Mouse (Mus musculus) adrenal gland, postnatal 10 days (tissue): ENCODE results near the gene Ift88. TPM values are rescaled to one million over a fixed set of nuclear protein-coding genes. Genes with fewer than 3 reads are reported as not detected.
"Not testable (repeated sequence)": the region's sequence is repeated elsewhere in the genome, so short reads cannot be mapped to it uniquely, and the experiment has no call there.

ENCODE experiments used
- DNase-seq: peaks from one replicate; pipeline ENCODE4 v3.0.0; 2021; ENCODE audit warnings: mixed read lengths
- total RNA-seq, 2 experiments: library from RNA; stranded (reverse); gene quantifications; 2 replicates each; pipeline ENCODE4 v1.2.3; 2021

The Ift88 gene
- total RNA-seq, 2 experiments from 2014 or later = 7.2 to 8.9 TPM

- no peak for DNase-seq
Measured at GRCm38 (mm10) chr14:57452516-57452915, 28.7 kb downstream of the Ift88 start.

DNA sequence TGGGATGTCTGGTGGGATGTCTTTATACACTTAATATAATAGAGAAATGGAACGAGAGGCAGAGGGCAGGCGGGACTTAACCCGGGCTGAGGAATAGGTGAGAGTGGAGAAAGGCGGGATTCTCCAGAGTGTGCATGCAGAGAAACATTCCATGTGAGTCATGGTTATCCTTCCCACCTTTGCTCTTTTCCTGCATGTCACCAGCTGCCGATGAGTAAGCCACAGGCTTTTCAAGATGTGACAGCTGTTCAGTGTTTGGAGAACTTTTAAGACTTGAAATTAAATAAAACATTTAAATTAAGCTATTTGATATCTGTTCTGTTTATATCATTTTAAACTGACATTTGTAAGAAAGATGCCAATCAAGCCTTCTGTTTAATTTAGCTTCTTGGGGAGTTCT lies 36.0 kb downstream of the Ift88 start:
- no peak for DNase-seq

DNA sequence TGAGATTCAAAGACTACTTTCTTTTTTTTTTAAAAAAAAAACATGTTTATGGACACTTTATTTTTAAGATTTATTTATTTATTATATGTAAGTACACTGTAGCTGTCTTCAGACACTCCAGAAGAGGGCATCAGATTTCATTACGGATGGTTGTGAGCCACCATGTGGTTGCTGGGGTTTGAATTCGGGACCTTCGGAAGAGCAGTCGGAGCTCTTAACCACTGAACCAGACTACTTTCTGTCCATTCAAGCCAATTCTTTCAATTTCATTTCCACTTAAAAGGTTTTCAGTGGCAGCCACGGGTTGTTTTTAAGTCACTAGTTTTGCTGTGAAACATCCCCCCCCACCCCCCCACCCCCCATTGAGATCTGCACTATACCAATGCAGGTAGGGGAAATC lies 36.5 kb downstream of the Ift88 start:
- DNase-seq = not testable (repeated sequence)

GRCm38 (mm10) chr14:57462871-57463270 lies 39.0 kb downstream of the Ift88 start:
- no peak for DNase-seq

GRCm38 (mm10) chr14:57475057-57475456 lies 51.2 kb downstream of the Ift88 start:
- DNase-seq = peak; percentile 4

- DNase-seq = no peak
Measured at GRCm38 (mm10) chr14:57482262-57482661, 58.4 kb downstream of the Ift88 start.

DNA sequence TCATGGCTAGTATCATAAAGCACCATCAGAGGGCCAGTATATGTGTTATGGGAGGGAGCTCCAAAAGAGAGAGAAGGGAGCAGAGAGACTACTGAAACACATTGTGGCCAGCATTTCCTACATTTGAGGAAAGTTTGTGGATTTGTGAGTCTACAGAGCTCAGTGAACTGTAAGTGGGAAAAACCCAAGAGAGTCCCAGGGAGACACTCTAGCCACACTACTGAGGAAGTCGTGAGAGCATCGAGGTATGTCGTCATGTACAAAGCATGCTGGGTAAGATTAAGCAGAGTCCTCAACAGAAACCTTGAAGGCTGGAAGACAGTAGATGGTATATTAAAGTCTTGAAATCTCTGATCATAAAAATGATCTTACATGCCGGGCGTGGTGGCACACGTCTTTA lies 60.3 kb downstream of the Ift88 start:
- DNase-seq = no peak

GRCm38 (mm10) chr14:57489696-57490095 lies 65.8 kb downstream of the Ift88 start:
- no peak for DNase-seq

GRCm38 (mm10) chr14:57493840-57494239 lies 70.0 kb downstream of the Ift88 start:
- DNase-seq = no peak

DNA sequence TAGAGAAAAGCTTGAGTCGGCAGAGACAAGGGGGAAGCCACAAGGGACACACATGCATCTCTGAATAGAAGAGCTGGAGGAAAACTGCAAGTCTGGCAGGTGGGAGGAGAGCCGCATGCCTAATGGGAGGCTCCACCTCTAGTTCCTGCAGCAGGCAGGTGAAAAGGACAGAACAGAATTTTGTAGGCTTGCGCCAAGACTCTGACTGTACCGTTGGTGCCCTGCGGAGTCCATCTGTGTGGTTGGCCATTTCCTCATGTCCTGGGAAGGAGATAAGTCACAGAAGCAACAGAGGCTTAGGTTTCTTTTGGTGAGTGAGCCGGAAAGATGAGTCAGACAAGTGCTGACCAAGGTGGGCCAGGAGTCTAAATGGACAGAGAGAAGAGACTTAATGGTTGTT lies 79.9 kb downstream of the Ift88 start:
- no peak for DNase-seq

DNA sequence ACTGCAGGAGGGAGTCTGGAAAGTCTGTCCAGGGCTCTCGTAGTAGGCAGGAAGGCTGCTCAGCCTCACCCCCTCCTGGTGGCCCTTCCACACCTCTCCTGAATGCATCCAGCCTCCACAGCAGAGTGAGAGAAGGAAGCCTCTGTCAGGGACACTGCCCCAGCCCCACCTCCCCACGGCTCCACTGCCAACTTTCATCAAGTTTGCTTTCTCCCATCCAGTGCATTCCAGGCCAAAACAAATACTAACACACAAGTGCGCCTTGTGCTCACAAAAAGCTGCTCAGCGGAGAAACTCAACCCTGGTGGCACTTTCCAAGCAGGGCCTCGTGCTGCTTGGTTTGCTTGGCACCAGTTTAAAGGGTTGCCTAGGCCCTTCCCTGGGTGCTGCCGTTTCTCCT lies 85.7 kb downstream of the Ift88 start:
- DNase-seq = no peak

GRCm38 (mm10) chr14:57515156-57515762 lies 91.4 kb downstream of the Ift88 start:
- no peak for DNase-seq

GRCm38 (mm10) chr14:57517001-57517400 lies 93.1 kb downstream of the Ift88 start:
- DNase-seq = no peak

- DNase-seq = no peak
Measured at GRCm38 (mm10) chr14:57523762-57524161, 99.9 kb downstream of the Ift88 start.

GRCm38 (mm10) chr14:57524671-57525387 lies 101.0 kb downstream of the Ift88 start, which contains the start of gene Il17d:
Gene Il17d, plus strand, starts transcription at chr14:57524777.
- peak; percentile 41 for DNase-seq

GRCm38 (mm10) chr14:57525388-57526049 lies 101.7 kb downstream of the Ift88 start:
- peak; percentile 84 for DNase-seq

DNA sequence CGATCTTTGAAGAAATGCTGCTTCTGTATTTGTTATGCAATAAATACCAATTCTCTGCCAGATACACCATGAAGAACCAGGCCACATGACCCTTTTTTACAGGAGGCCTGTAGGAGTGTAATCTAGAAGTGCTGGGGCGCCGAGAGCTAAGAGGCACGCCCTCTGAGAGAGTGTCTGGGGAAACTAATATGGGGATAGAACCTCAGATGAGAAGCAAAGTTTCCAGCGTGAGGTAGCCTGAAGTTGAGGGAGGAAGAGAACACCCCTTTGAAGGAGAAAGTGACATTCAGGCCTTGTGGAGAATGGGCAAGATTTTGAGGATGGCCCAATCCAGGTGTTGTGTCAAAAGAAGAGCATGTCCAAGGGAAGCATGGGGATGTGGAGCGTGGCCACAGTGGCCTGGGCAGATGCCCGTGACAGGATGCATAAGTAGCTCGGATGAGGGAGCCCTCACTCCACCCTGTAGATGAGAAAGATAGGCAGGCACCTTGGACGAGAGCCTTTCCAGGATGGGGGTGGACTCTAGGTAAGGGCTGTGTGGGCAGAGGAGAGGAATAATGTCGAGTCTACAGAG lies 102.3 kb downstream of the Ift88 start:
- DNase-seq = no peak

DNA sequence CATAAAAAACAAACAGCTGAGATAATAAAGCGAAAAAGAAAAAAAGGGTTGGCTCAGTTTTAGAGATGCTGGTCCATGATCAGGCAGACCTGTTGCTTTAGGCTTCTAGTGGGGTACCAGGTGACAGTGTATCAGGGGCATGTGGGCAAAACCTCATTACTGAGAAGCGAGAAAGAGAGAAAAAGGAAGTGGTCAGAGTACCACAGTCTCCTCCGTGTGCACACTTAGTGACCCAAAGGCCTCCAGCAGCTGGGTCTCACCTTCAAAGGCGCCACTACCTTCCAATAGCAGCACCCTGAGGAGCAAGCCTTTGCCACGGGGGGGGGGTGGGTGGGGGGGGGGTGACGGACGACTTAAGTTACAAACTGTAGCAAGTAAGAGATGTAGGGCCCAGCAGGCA lies 103.3 kb downstream of the Ift88 start:
- no peak for DNase-seq

DNA sequence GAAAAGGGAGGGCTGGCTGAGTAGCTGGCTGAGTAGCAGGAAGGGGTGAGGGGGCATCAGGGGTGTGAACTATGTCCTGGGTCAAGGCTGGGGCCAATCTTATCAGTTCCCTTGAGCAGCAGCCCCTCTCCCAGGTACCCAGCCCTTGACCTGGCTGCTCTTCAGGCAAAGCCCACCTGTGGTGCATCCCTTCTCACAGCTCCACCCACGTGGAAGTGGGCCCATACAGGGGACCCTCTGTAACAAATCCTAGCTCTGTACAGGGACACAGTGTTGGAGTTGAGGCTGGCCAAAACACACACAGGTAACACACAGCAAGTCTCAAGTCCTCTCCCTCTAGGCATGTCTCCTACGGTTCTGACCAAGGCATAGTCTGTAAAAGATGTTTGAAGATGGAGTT lies 103.7 kb downstream of the Ift88 start:
- DNase-seq = no peak

DNA sequence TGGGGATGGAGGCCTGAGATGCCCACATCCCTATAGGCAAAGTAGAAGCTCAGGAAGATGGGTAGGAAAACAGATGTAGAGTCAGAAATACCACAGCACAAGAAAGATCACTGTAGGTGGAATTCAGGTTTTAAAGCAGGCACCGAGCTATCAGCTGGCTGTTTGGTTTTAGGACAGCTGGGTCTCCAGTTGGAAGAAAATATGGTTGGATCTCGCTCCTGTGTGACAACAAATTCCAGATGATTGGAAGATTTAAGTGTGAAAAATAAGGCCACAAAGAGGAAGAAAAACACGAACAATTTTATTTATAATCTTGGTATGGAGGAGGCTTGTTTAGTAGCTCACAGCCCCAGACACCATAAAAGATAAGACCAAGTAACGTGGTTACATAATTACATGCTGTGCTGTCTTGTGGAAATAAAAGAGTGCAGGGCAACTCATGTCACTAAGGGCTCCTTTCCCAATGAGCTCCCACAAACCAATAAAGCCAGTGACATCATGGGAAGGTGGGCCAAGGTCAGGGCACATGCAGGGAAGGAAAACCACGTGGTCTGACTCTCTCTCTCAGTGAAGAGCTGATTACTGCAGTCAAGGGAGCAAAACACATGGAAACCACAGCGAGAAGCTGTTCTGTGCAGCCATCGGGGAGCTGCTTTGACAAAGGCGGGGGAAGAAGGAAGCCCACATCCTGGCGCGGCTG lies 105.4 kb downstream of the Ift88 start:
- DNase-seq = peak; percentile 69

- no peak for DNase-seq
Measured at GRCm38 (mm10) chr14:57529786-57530515, 106.1 kb downstream of the Ift88 start.

DNA sequence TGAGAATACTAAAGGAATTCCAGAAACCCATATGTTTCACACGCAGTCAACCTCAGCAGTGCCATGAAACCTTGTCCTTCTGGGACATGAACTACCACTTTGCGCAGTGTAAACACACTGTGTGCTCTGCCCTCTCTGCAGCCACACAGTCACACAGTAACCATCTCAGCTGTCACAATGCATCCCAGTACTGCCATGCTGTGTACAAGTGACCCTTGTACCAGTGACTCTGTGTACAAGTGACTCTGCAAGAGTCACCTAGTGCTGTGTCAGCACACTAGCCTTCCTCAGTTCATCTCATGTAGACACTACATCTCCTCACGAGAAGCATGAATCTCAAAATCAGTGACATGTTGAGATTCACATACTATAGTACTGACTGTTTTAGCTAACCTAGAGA lies 108.7 kb downstream of the Ift88 start:
- DNase-seq = no peak
